Mouse (Mus musculus): ENCODE measurements around the gene Ngrn. TPM values are rescaled to one million over a fixed set of nuclear protein-coding genes. Genes with fewer than 3 reads are reported as not detected.

Ngrn gene
- polyA plus RNA-seq, 1 experiment, result 12.3 TPM

- no peak for TF ChIP-seq CTCF (IDR thresholded peaks at IDR 0.05; ENCODE audit: extremely low read depth, insufficient read length, insufficient replicate concordance, low read depth, low read length)
- TF ChIP-seq POLR2A (IDR thresholded peaks at IDR 0.05; ENCODE audit: low read depth, low read length), result no peak
- Histone ChIP-seq H3K4me1 (ENCODE audit: control insufficient read depth, insufficient read depth, insufficient read length, low read length) (peaks cover 8% of the 10 kb centered on the region; the same call in 1 of the 2 replicates), H3K27ac (ENCODE audit: insufficient read depth, low read depth, low read length) (peak overlapping the region; percentile 59), H3K36me3 (ENCODE audit: control insufficient read depth, insufficient read depth, low read length) (peaks cover 13% of the 10 kb centered on the region), H3K4me3 (ENCODE audit: low read depth, low read length) (peak overlapping the region; percentile 33), H3K27me3 (ENCODE audit: control insufficient read depth, insufficient read depth, low read length) (no peaks in the 10 kb centered on the region)
- 17% methylated on average over 3 of the region's 3 CpGs for WGBS
These were observed 38.6 kb downstream of the Ngrn start for GRCm38 (mm10) chr7:80299568-80299967.

DNA sequence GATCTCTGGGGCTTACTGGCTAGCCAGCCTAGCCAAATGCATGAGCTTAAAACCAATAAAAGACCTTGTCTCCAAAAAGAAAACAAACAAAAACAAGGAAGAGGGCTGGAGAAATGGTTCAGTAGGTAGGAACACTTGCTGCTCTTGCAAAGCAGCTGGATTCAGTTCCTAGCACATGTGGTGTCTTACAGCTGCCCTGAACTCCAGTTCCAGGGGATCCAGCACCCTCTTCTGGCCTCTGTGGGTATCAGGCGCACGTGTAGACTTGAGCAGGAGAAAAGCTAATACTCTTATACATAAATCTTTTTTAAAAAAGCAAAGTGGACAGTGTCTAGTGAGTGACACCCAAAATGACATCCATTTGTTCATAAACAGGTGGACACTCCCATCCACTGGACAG lies 40.5 kb downstream of the Ngrn start:
- peaks cover 25% of the 10 kb centered on the region for H3K36me3 ChIP-seq (ENCODE audit: control insufficient read depth, insufficient read depth, low read length)
- H3K27ac ChIP-seq (ENCODE audit: insufficient read depth, low read depth, low read length), result no peak overlapping the region
- no peak overlapping the region for H3K4me3 ChIP-seq (ENCODE audit: low read depth, low read length)
- WGBS, result 89% methylated on average over 2 of the region's 2 CpGs
- peaks cover 8% of the 10 kb centered on the region; the same call in 1 of the 2 replicates for H3K4me1 ChIP-seq (ENCODE audit: control insufficient read depth, insufficient read depth, insufficient read length, low read length)
- TF ChIP-seq CTCF (IDR thresholded peaks at IDR 0.05; ENCODE audit: extremely low read depth, insufficient read length, insufficient replicate concordance, low read depth, low read length) (0 out of 2 replicates have a peak, but pooled peaks have one; percentile 11), POLR2A (IDR thresholded peaks at IDR 0.05; ENCODE audit: low read depth, low read length) (no peak)
- H3K27me3 ChIP-seq (ENCODE audit: control insufficient read depth, insufficient read depth, low read length), result no peaks in the 10 kb centered on the region

DNA sequence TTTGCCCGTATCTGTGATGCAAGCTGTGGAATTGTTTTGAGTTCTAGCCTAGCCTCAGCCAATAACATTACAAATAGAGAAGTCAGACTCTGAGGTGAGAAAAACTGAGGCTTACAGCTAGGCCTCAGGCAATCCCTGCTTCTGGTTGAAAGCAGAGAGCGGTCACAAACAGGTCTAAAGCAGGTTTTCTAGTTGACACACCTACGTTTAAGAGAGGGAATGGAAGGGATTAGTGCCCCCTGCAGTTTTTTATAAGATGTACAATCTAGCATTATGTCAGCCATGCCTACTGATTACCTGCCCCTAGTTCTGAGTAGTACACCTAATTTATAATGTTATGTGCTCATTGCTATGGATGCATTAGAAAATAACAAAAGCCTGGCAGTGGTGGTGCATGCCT lies 46.8 kb downstream of the Ngrn start:
- Histone ChIP-seq H3K27ac (ENCODE audit: insufficient read depth, low read depth, low read length) (no peak overlapping the region), H3K27me3 (ENCODE audit: control insufficient read depth, insufficient read depth, low read length) (no peaks in the 10 kb centered on the region), H3K4me1 (ENCODE audit: control insufficient read depth, insufficient read depth, insufficient read length, low read length) (no peaks in the 10 kb centered on the region), H3K4me3 (ENCODE audit: low read depth, low read length) (no peak overlapping the region), H3K36me3 (ENCODE audit: control insufficient read depth, insufficient read depth, low read length) (peaks cover 41% of the 10 kb centered on the region)
- WGBS, result 73% methylated on average over 3 of the region's 3 CpGs
- TF ChIP-seq CTCF (IDR thresholded peaks at IDR 0.05; ENCODE audit: extremely low read depth, insufficient read length, insufficient replicate concordance, low read depth, low read length), result no peak
- TF ChIP-seq POLR2A (IDR thresholded peaks at IDR 0.05; ENCODE audit: low read depth, low read length), result no peak

GRCm38 (mm10) chr7:80310771-80311170 lies 49.8 kb downstream of the Ngrn start:
- no peak for TF ChIP-seq CTCF (IDR thresholded peaks at IDR 0.05; ENCODE audit: extremely low read depth, insufficient read length, insufficient replicate concordance, low read depth, low read length)
- TF ChIP-seq POLR2A (IDR thresholded peaks at IDR 0.05; ENCODE audit: low read depth, low read length), result no peak
- 82% methylated on average over 7 of the region's 7 CpGs for WGBS
- no peaks in the 10 kb centered on the region for H3K27me3 ChIP-seq (ENCODE audit: control insufficient read depth, insufficient read depth, low read length)

More at GRCm38 (mm10) chr7:80310771-80311170, 49.8 kb downstream of the Ngrn start:
- Histone ChIP-seq H3K36me3 (ENCODE audit: control insufficient read depth, insufficient read depth, low read length) (peaks cover 40% of the 10 kb centered on the region), H3K4me1 (ENCODE audit: control insufficient read depth, insufficient read depth, insufficient read length, low read length) (no peaks in the 10 kb centered on the region), H3K27ac (ENCODE audit: insufficient read depth, low read depth, low read length) (no peak overlapping the region), H3K4me3 (ENCODE audit: low read depth, low read length) (no peak overlapping the region)

Other genes starting within 250 kb of the Ngrn start
- gene Zfp710, start 236.4 kb upstream of the Ngrn start, polyA plus RNA-seq (2012; rRNA removed), result 34.9 and 67.9 TPM in 2 replicates
- gene Idh2, start 145.8 kb upstream of the Ngrn start, polyA plus RNA-seq (2012; rRNA removed), result 57.2 and 82.3 TPM in 2 replicates
- 47.9 and 84.4 TPM in 2 replicates for gene Sema4b, start 74.4 kb upstream of the Ngrn start, polyA plus RNA-seq (2012; rRNA removed)
- 318 and 530 TPM in 2 replicates for gene Cib1, start 28.4 kb upstream of the Ngrn start, polyA plus RNA-seq (2012; rRNA removed)
- gene Gdpgp1, start 28.4 kb upstream of the Ngrn start, polyA plus RNA-seq (2012; rRNA removed), result 2.3 and 3.2 TPM in 2 replicates
- gene Ttll13, start 14.8 kb upstream of the Ngrn start, polyA plus RNA-seq (2012; rRNA removed), result 0.05 and 0.08 TPM in 2 replicates
- 8.8 and 17.8 TPM in 2 replicates for gene Vps33b, start 8.4 kb downstream of the Ngrn start, polyA plus RNA-seq (2012; rRNA removed)
- gene Prc1, start 33.2 kb downstream of the Ngrn start, polyA plus RNA-seq (2012; rRNA removed), result 6.6 and 15.0 TPM in 2 replicates
- gene Rccd1, start 63.2 kb downstream of the Ngrn start, polyA plus RNA-seq (2012; rRNA removed), result 3.0 and 3.3 TPM in 2 replicates
- 37.1 and 66.6 TPM in 2 replicates for gene Unc45a, start 79.8 kb downstream of the Ngrn start, polyA plus RNA-seq (2012; rRNA removed)
- gene Hddc3, start 81.9 kb downstream of the Ngrn start, polyA plus RNA-seq (2012; rRNA removed), result 5.2 and 7.2 TPM in 2 replicates
- gene Man2a2, start 110.2 kb downstream of the Ngrn start, polyA plus RNA-seq (2012; rRNA removed), result 16.8 and 30.2 TPM in 2 replicates
- gene Fes, start 126.7 kb downstream of the Ngrn start, polyA plus RNA-seq (2012; rRNA removed), result 15.2 and 16.6 TPM in 2 replicates
- gene Furin, start 144.2 kb downstream of the Ngrn start, polyA plus RNA-seq (2012; rRNA removed), result 75.2 and 117 TPM in 2 replicates

Measured in small intestine, adult 2 months (tissue).